Mouse (Mus musculus) midbrain, embryonic 16.5 days (tissue): ENCODE measurements around the gene Prim2. TPM values are rescaled to one million over a fixed set of nuclear protein-coding genes. Genes with fewer than 3 reads are reported as not detected.

Source experiments
- ATAC-seq: fragments of 200-750 bp; cut with Nextera tagmentation; 2 replicates; pipeline ENCODE4 v1.8.0; 2017; ENCODE audit warnings: moderate TSS enrichment
- H3K27ac ChIP-seq: fragments of 300-500 bp; sonication (generic); 2 replicates; pipeline ENCODE4 v1.5.1; 2014; ENCODE audit warnings: mild to moderate bottlenecking, low read length, mixed read lengths
- H3K27me3 ChIP-seq: fragments of 300-500 bp; sonication (generic); 2 replicates; pipeline ENCODE4 v1.6.1; 2014; ENCODE audit warnings: low read depth, low read length, mixed read lengths; ENCODE audit not compliant: control insufficient read depth, insufficient read depth
- H3K36me3 ChIP-seq: fragments of 300-500 bp; sonication (generic); 2 replicates; pipeline ENCODE4 v1.6.1; 2014; ENCODE audit warnings: mild to moderate bottlenecking, low read length, moderate library complexity, mixed read lengths; ENCODE audit not compliant: control insufficient read depth, insufficient read depth
- H3K4me1 ChIP-seq: fragments of 300-500 bp; sonication (generic); 2 replicates; pipeline ENCODE4 v1.6.1; 2014; ENCODE audit warnings: mild to moderate bottlenecking, low read length, mixed read lengths; ENCODE audit not compliant: control insufficient read depth, insufficient read depth
- H3K4me2 ChIP-seq: fragments of 300-500 bp; sonication (generic); 2 replicates; pipeline ENCODE4 v1.6.1; 2014; ENCODE audit warnings: mild to moderate bottlenecking, low read length, mixed read lengths
- H3K4me3 ChIP-seq: fragments of 300-500 bp; sonication (generic); 2 replicates; pipeline ENCODE4 v1.5.1; 2014; ENCODE audit warnings: low read depth, mild to moderate bottlenecking, low read length, moderate library complexity, mixed read lengths
- H3K9ac ChIP-seq: fragments of 300-500 bp; sonication (generic); 2 replicates; pipeline ENCODE4 v1.6.1; 2014; ENCODE audit warnings: low read depth, low read length, mixed read lengths
- H3K9me3 ChIP-seq: fragments of 300-500 bp; sonication (generic); replicated peaks from 2 replicates; pipeline ENCODE4 v1.6.1; 2014; ENCODE audit warnings: mild to moderate bottlenecking, low read length, mixed read lengths; ENCODE audit not compliant: control insufficient read depth, poor library complexity, severe bottlenecking
- WGBS: fragments of 180-500 bp; shearing (Covaris S2); extraction: QIAGEN DNeasy Blood & Tissue Kit; methylation state at CpG from one replicate; pipeline ENCODE4 v1.1.7; 2014; 5-methylcytosine and 5-hydroxymethylcytosine counted together
- polyA plus RNA-seq: library from polyadenylated mRNA; unstranded; fragments of >200 nt; fragmentation: Nextera tagmentation; extraction: Ambion mirVana; gene quantifications from 2 replicates; pipeline ENCODE4 v1.2.1, GENCODE M21; 2015

Gene Prim2
- polyA plus RNA-seq, 1 experiment from 2014 or later, result 21.4 TPM

- no peak overlapping the region for H3K4me2 ChIP-seq
- no peak for ATAC-seq
- no peaks in the 10 kb centered on the region for H3K27me3 ChIP-seq
- H3K4me3 ChIP-seq, result no peak overlapping the region
- no peaks in the 10 kb centered on the region for H3K9me3 ChIP-seq
- H3K27ac ChIP-seq, result no peak overlapping the region
- WGBS, result 82% methylated on average over 5 of the region's 5 CpGs
- peaks cover 10% of the 10 kb centered on the region; the same call in 1 of the 2 replicates for H3K4me1 ChIP-seq
- no peak overlapping the region for H3K9ac ChIP-seq
- no peaks in the 10 kb centered on the region for H3K36me3 ChIP-seq
Measured at GRCm38 (mm10) chr1:33604087-33604699, 65.4 kb downstream of the Prim2 start.

GRCm38 (mm10) chr1:33599698-33600097 lies 69.9 kb downstream of the Prim2 start:
- WGBS, result 85% methylated on average over 3 of the region's 3 CpGs
- Histone ChIP-seq H3K36me3 (no peaks in the 10 kb centered on the region), H3K9ac (no peak overlapping the region), H3K4me2 (no peak overlapping the region), H3K27me3 (no peaks in the 10 kb centered on the region), H3K4me3 (no peak overlapping the region), H3K27ac (no peak overlapping the region), H3K4me1 (no peaks in the 10 kb centered on the region), H3K9me3 (peaks cover 3% of the 10 kb centered on the region; the same call in 1 of the 2 replicates)
- no peak for ATAC-seq

- 0 out of 2 replicates have a peak, but pooled peaks have one; percentile 29 for ATAC-seq
- Histone ChIP-seq H3K4me2 (no peak overlapping the region), H3K9me3 (peaks cover 3% of the 10 kb centered on the region; the same call in 1 of the 2 replicates), H3K27ac (no peak overlapping the region), H3K27me3 (no peaks in the 10 kb centered on the region), H3K4me1 (no peaks in the 10 kb centered on the region), H3K9ac (no peak overlapping the region), H3K4me3 (no peak overlapping the region), H3K36me3 (no peaks in the 10 kb centered on the region)
- WGBS, result 60% methylated on average over 5 of the region's 5 CpGs
Measured at GRCm38 (mm10) chr1:33599019-33599667, 70.5 kb downstream of the Prim2 start.

GRCm38 (mm10) chr1:33597043-33597442 lies 72.6 kb downstream of the Prim2 start:
- Histone ChIP-seq H3K36me3 (no peaks in the 10 kb centered on the region), H3K9ac (no peak overlapping the region), H3K4me2 (no peak overlapping the region), H3K4me1 (no peaks in the 10 kb centered on the region), H3K4me3 (no peak overlapping the region), H3K27me3 (no peaks in the 10 kb centered on the region), H3K9me3 (peaks cover 3% of the 10 kb centered on the region; the same call in 1 of the 2 replicates), H3K27ac (no peak overlapping the region)
- ATAC-seq, result no peak
- WGBS, result 100% methylated on average over 1 of the region's 1 CpGs

GRCm38 (mm10) chr1:33595936-33596335 lies 73.7 kb downstream of the Prim2 start:
- H3K27ac ChIP-seq, result no peak overlapping the region
- no peak overlapping the region for H3K9ac ChIP-seq
- WGBS, result 86% methylated on average over 2 of the region's 2 CpGs
- peaks cover 3% of the 10 kb centered on the region; the same call in 1 of the 2 replicates for H3K9me3 ChIP-seq
- no peak overlapping the region for H3K4me3 ChIP-seq
- H3K4me1 ChIP-seq, result no peaks in the 10 kb centered on the region
- no peaks in the 10 kb centered on the region for H3K27me3 ChIP-seq
- ATAC-seq, result no peak
- no peak overlapping the region for H3K4me2 ChIP-seq
- no peaks in the 10 kb centered on the region for H3K36me3 ChIP-seq

GRCm38 (mm10) chr1:33594966-33595365 lies 74.6 kb downstream of the Prim2 start:
- no peak overlapping the region for H3K4me3 ChIP-seq
- H3K27ac ChIP-seq, result no peak overlapping the region
- no peak overlapping the region for H3K4me2 ChIP-seq
- peaks cover 3% of the 10 kb centered on the region; the same call in 1 of the 2 replicates for H3K9me3 ChIP-seq
- no peak overlapping the region for H3K9ac ChIP-seq
- no peaks in the 10 kb centered on the region for H3K4me1 ChIP-seq
- no peaks in the 10 kb centered on the region for H3K27me3 ChIP-seq
- no peaks in the 10 kb centered on the region for H3K36me3 ChIP-seq
- ATAC-seq, result no peak
- 30% methylated on average over 2 of the region's 2 CpGs for WGBS

- Histone ChIP-seq H3K27ac (no peak overlapping the region), H3K4me3 (no peak overlapping the region), H3K9me3 (peaks cover 3% of the 10 kb centered on the region; the same call in 1 of the 2 replicates), H3K36me3 (no peaks in the 10 kb centered on the region), H3K27me3 (no peaks in the 10 kb centered on the region), H3K4me2 (no peak overlapping the region), H3K4me1 (no peaks in the 10 kb centered on the region), H3K9ac (no peak overlapping the region)
- ATAC-seq, result no peak
- WGBS, result 83% methylated on average over 4 of the region's 4 CpGs
Measured at GRCm38 (mm10) chr1:33593718-33594388, 75.7 kb downstream of the Prim2 start.

- 96% methylated on average over 7 of the region's 7 CpGs for WGBS
- Histone ChIP-seq H3K4me2 (no peak overlapping the region), H3K27ac (no peak overlapping the region), H3K4me3 (no peak overlapping the region), H3K9me3 (no peaks in the 10 kb centered on the region), H3K4me1 (no peaks in the 10 kb centered on the region), H3K9ac (no peak overlapping the region), H3K27me3 (no peaks in the 10 kb centered on the region), H3K36me3 (no peaks in the 10 kb centered on the region)
- ATAC-seq, result no peak
Measured at GRCm38 (mm10) chr1:33591997-33592608, 77.5 kb downstream of the Prim2 start.
